Mouse (Mus musculus) liver, embryonic 14.5 days (tissue): ENCODE data around the gene Ccser1. TPM values are rescaled to one million over a fixed set of nuclear protein-coding genes. Genes with fewer than 3 reads are reported as not detected.

Experiments used
- ATAC-seq: fragments of 200-750 bp; cut with Nextera tagmentation; 2 replicates; pipeline ENCODE4 v1.8.0; 2017; ENCODE audit warnings: moderate number of reproducible peaks, mild to moderate bottlenecking, moderate library complexity; ENCODE audit not compliant: insufficient read depth
- DNase-seq, 3 experiments: peaks; one replicate each; pipeline ENCODE4 v3.0.0-alpha.2; 2012 to 2013; ENCODE audit warnings: low read depth in 3 of 3, low spot score in 3 of 3
- H3K27ac ChIP-seq: fragments of 300-500 bp; sonication (generic); 2 replicates; pipeline ENCODE4 v1.5.1; 2014; ENCODE audit warnings: moderate library complexity, mild to moderate bottlenecking, control low read depth, inconsistent platforms
- H3K27me3 ChIP-seq: fragments of 300-500 bp; sonication (generic); 2 replicates; pipeline ENCODE4 v1.6.1; 2014; ENCODE audit warnings: mild to moderate bottlenecking, low read length, moderate library complexity; ENCODE audit not compliant: control insufficient read depth, insufficient read depth
- H3K36me3 ChIP-seq: fragments of 300-500 bp; sonication (generic); replicated peaks from 2 replicates; pipeline ENCODE4 v1.6.1; 2014; ENCODE audit warnings: low read depth; ENCODE audit not compliant: control insufficient read depth, insufficient read depth
- H3K4me1 ChIP-seq, 2 experiments: fragments of 200-500 bp in 1 of 2; fragments of 300-500 bp in 1 of 2; sonication (generic) in 1 of 2; replicated peaks; 2 replicates each; pipeline ENCODE4 v1.6.1; 2012 to 2014; ENCODE audit warnings: antibody characterized with exemption in 1 of 2, inconsistent platforms in 1 of 2, low read length in 1 of 2; ENCODE audit not compliant: control insufficient read depth in 2 of 2, insufficient read depth in 2 of 2
- H3K4me2 ChIP-seq: fragments of 300-500 bp; sonication (generic); 2 replicates; pipeline ENCODE4 v1.6.1; 2014; ENCODE audit warnings: low read depth, mild to moderate bottlenecking, control low read depth, moderate library complexity
- H3K4me3 ChIP-seq, 2 experiments: fragments of 200-500 bp in 1 of 2; fragments of 300-500 bp in 1 of 2; sonication (generic) in 1 of 2; 2 replicates each; pipeline ENCODE4 v1.5.1; 2012 to 2014; ENCODE audit warnings: low read depth in 2 of 2, low read length in 2 of 2, mild to moderate bottlenecking in 2 of 2, control low read depth in 1 of 2, inconsistent platforms in 1 of 2, moderate library complexity in 1 of 2; ENCODE audit not compliant: insufficient read depth in 1 of 2
- H3K9ac ChIP-seq: fragments of 300-500 bp; sonication (generic); replicated peaks from 2 replicates; pipeline ENCODE4 v1.6.1; 2014; ENCODE audit warnings: mild to moderate bottlenecking, control low read depth, moderate library complexity
- H3K9me3 ChIP-seq: fragments of 300-500 bp; sonication (generic); 2 replicates; pipeline ENCODE4 v1.6.1; 2016; ENCODE audit warnings: low read length, mixed read lengths; ENCODE audit not compliant: control insufficient read depth
- CTCF ChIP-seq: IDR thresholded peaks from 2 replicates; pipeline ENCODE4 v1.5.1; 2016; ENCODE audit warnings: antibody characterized with exemption, low read depth, control low read depth
- EP300 ChIP-seq: IDR thresholded peaks from 2 replicates; pipeline ENCODE4 v1.6.1; 2016; ENCODE audit warnings: antibody characterized with exemption, low read depth
- whole genome bisulfite sequencing: fragments of 180-500 bp; shearing (Covaris S2); extraction: QIAGEN DNeasy Blood & Tissue Kit; methylation state at CpG from one replicate; pipeline ENCODE4 v1.1.7; 2014; ENCODE audit not compliant: insufficient replicate concordance; 5-methylcytosine and 5-hydroxymethylcytosine counted together
- polyA plus RNA-seq, 2 experiments: library from polyadenylated mRNA; depleted of rRNA in 1 of 2; stranded (reverse) in 1 of 2; unstranded in 1 of 2; fragments of >200 nt; fragmentation: Nextera tagmentation in 1 of 2; extraction: Ambion mirVana in 1 of 2; gene quantifications; 2 replicates each; pipeline versions ENCODE4 v1.2.1 to v1.2.3; 2012 to 2014

The Ccser1 gene
- polyA plus RNA-seq, 2 experiments = 0.09 TPM

DNA sequence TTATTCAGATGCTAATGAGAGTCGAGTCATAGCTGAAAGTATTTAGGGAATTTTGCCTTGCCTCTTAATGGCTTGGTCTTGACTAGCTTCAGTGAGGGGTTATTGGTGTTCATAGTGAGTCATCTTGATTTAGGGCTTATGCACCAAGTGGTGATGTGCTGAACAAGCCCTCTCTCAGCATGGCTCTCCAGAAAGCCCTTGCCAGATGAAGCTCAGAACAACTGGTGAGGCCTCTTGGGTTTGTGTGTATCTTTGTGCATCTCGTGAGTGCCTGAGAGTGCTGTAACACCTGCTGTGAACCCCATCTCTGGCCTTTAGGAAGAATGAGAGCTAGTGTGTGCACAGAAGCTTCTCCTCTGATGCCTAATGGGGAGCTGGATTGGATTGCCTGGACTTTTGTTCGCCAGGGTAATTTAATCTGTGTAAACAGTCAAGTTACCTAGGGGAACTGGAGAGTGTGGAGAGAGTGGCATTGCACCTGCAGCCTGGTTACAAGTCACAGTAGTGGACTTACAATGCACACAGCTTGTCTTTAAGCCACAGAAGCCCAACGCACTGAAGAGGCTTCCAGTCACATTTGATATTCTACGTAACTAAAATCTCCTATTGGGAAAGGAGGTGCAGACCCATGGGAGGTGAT is 53.5 kb downstream of the Ccser1 start:
- no peaks in the 10 kb centered on the region for H3K27me3 ChIP-seq
- no peak overlapping the region for H3K4me2 ChIP-seq
- no peak for ATAC-seq
- H3K9ac ChIP-seq = no peak overlapping the region
- no peaks in the 10 kb centered on the region for H3K9me3 ChIP-seq
- H3K36me3 ChIP-seq = no peaks in the 10 kb centered on the region
- no peak overlapping the region for H3K4me3 ChIP-seq
- WGBS = 48% methylated on average over 5 of the region's 5 CpGs
- no peaks in the 10 kb centered on the region for H3K4me1 ChIP-seq
- H3K27ac ChIP-seq = no peak overlapping the region
- no peak for DNase-seq
- TF ChIP-seq EP300 (no peak), CTCF (no peak)

GRCm38 (mm10) chr6:61240618-61241017 is 60.5 kb downstream of the Ccser1 start:
- ATAC-seq (no peak), DNase-seq (no peak)
- WGBS = 57% methylated on average over 2 of the region's 2 CpGs
- H3K27me3 ChIP-seq = no peaks in the 10 kb centered on the region
- no peak overlapping the region for H3K9ac ChIP-seq
- TF ChIP-seq CTCF = no peak
- TF ChIP-seq EP300 = no peak
- no peaks in the 10 kb centered on the region for H3K4me1 ChIP-seq
- no peak overlapping the region for H3K4me2 ChIP-seq
- H3K36me3 ChIP-seq = no peaks in the 10 kb centered on the region
- H3K4me3 ChIP-seq = no peak overlapping the region
- no peak overlapping the region for H3K27ac ChIP-seq
- H3K9me3 ChIP-seq = no peaks in the 10 kb centered on the region

DNA sequence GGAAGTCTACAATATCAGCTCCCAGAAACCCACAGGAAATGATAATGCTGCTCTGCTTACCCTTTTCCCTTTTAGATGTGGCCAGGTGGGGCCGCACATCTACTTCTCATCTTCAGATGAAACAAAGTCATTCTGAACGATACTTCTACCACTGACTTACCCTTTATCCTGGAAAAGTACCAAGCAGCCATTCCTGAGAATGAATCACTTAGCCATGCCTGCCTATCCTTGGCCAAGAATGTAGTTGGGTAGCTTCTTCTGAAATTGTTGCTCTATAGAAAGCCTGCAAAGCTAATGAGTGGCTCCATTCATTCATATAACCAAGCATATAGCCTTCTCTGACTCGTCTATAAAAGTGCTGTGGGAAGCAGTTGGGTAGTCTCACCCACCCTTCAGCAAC is 62.4 kb downstream of the Ccser1 start:
- H3K9me3 ChIP-seq = no peaks in the 10 kb centered on the region
- no peaks in the 10 kb centered on the region for H3K4me1 ChIP-seq
- no peak overlapping the region for H3K4me3 ChIP-seq
- no peaks in the 10 kb centered on the region for H3K27me3 ChIP-seq
- H3K27ac ChIP-seq = no peak overlapping the region
- no peaks in the 10 kb centered on the region for H3K36me3 ChIP-seq
- ATAC-seq = no peak
- WGBS = 44% methylated on average over 3 of the region's 3 CpGs
- no peak for DNase-seq
- no peak overlapping the region for H3K9ac ChIP-seq
- H3K4me2 ChIP-seq = no peak overlapping the region
- TF ChIP-seq EP300 (no peak), CTCF (no peak)

GRCm38 (mm10) chr6:61246523-61246922 is 66.4 kb downstream of the Ccser1 start:
- DNase-seq = no peak
- Histone ChIP-seq H3K9ac (no peak overlapping the region), H3K9me3 (no peaks in the 10 kb centered on the region), H3K36me3 (no peaks in the 10 kb centered on the region), H3K27me3 (no peaks in the 10 kb centered on the region), H3K4me1 (no peaks in the 10 kb centered on the region), H3K27ac (no peak overlapping the region), H3K4me3 (no peak overlapping the region), H3K4me2 (no peak overlapping the region)
- no peak for ATAC-seq
- TF ChIP-seq EP300 = no peak
- no peak for TF ChIP-seq CTCF
- 53% methylated on average over 4 of the region's 4 CpGs for WGBS

DNA sequence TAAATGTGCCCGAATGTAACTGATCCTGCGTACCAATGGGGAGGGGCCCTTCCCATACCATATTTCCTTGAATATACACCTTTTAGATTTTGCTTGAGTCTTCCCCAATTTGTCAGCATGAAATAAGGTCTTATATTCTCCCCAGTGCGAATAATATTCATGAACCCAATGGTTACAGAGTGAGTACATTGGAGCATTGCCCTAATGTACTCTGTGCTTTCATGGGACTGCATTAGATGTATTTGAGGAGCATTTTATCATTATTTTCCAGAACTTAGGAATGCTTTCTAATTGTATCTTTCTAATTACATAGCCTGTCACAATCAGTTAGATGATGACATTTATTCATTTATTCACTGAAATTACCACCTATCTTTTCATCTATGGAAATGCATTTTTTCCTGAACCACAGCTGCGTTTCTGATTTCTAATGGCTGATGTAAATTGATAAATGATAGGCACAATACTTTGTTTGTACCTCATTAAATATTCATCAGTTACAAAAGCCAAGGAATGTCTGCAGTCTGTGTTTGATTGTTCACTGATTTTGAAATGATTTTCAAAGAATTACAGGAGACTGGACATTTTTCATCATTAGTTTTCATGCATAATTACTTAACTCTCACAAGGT is 67.8 kb downstream of the Ccser1 start:
- no peak for DNase-seq
- WGBS = 57% methylated on average over 4 of the region's 4 CpGs
- no peaks in the 10 kb centered on the region for H3K4me1 ChIP-seq

More for the DNA sequence above, 67.8 kb downstream of the Ccser1 start:
- TF ChIP-seq EP300 (no peak), CTCF (no peak)
- Histone ChIP-seq H3K9me3 (no peaks in the 10 kb centered on the region), H3K4me3 (no peak overlapping the region), H3K27ac (no peak overlapping the region), H3K4me2 (no peak overlapping the region), H3K9ac (no peak overlapping the region), H3K36me3 (no peaks in the 10 kb centered on the region), H3K27me3 (no peaks in the 10 kb centered on the region)
- no peak for ATAC-seq
